Mouse (Mus musculus): Measurements from ENCODE around the gene St6gal1. TPM values are rescaled to one million over a fixed set of nuclear protein-coding genes. Genes with fewer than 3 reads are reported as not detected.

The St6gal1 gene
- polyA plus RNA-seq, 1 experiment from 2014 or later: 7.7 TPM

DNA sequence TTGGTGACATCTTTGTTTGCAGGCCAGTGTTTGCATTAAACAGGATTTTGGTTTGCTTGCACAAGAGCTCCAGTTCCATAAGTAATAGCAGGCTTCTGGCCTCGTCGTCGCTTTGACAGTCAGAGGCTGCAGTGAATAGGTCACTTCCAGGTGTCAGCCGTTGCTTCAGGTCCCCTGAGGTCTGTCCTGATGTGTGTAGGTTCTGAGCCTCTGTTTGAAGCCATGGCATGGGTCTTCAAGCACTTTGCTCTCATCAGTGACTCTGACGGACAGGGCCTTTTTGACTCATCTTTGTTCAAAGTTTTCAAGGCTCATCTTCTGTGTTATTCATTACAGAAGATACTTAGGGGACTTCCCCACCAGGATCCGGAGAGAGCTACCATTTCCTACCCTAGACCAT is 49.5 kb downstream of the St6gal1 start:
- no peak overlapping the region for H3K27ac ChIP-seq (replicated peaks)
- ATAC-seq (ENCODE audit: low FRiP score, low TSS enrichment) (no peak), DNase-seq (ENCODE audit: low spot score) (no peak)
- H3K4me3 ChIP-seq (ENCODE audit: low read depth, low read length): no peak overlapping the region
- H3K9me3 ChIP-seq (ENCODE audit: control insufficient read depth, low read length): no peaks in the 10 kb centered on the region
- no peaks in the 10 kb centered on the region; the same call in 1 of the 2 replicates for H3K4me1 ChIP-seq (replicated peaks; ENCODE audit: control insufficient read depth, insufficient read depth)
- no peaks in the 10 kb centered on the region for H3K27me3 ChIP-seq (ENCODE audit: control insufficient read depth, insufficient read depth, low read length)
- WGBS: 63% methylated on average over 6 of the region's 6 CpGs
- no peak overlapping the region for H3K4me2 ChIP-seq (replicated peaks; ENCODE audit: low read depth)
- no peaks in the 10 kb centered on the region for H3K36me3 ChIP-seq (ENCODE audit: control insufficient read depth, insufficient read depth, low read length)
- TF ChIP-seq EP300 (optimal IDR thresholded peaks at IDR 0.05) (no peak), CTCF (IDR thresholded peaks at IDR 0.05; ENCODE audit: low read depth) (no peak)
- H3K9ac ChIP-seq (ENCODE audit: low read length): no peak overlapping the region

- WGBS: 90% methylated on average over 7 of the region's 7 CpGs
- ATAC-seq (ENCODE audit: low FRiP score, low TSS enrichment) (no peak), DNase-seq (ENCODE audit: low spot score) (no peak)
- TF ChIP-seq CTCF (IDR thresholded peaks at IDR 0.05; ENCODE audit: low read depth): no peak
- no peak for TF ChIP-seq EP300 (optimal IDR thresholded peaks at IDR 0.05)
- Histone ChIP-seq H3K27me3 (ENCODE audit: control insufficient read depth, insufficient read depth, low read length) (no peaks in the 10 kb centered on the region), H3K9ac (ENCODE audit: low read length) (no peak overlapping the region), H3K4me2 (replicated peaks; ENCODE audit: low read depth) (no peak overlapping the region), H3K27ac (replicated peaks) (no peak overlapping the region), H3K4me1 (replicated peaks; ENCODE audit: control insufficient read depth, insufficient read depth) (no peaks in the 10 kb centered on the region; the same call in 1 of the 2 replicates), H3K4me3 (ENCODE audit: low read depth, low read length) (no peak overlapping the region), H3K36me3 (ENCODE audit: control insufficient read depth, insufficient read depth, low read length) (no peaks in the 10 kb centered on the region), H3K9me3 (ENCODE audit: control insufficient read depth, low read length) (no peaks in the 10 kb centered on the region)
These were observed 50.2 kb downstream of the St6gal1 start for GRCm38 (mm10) chr16:23274606-23275310.

DNA sequence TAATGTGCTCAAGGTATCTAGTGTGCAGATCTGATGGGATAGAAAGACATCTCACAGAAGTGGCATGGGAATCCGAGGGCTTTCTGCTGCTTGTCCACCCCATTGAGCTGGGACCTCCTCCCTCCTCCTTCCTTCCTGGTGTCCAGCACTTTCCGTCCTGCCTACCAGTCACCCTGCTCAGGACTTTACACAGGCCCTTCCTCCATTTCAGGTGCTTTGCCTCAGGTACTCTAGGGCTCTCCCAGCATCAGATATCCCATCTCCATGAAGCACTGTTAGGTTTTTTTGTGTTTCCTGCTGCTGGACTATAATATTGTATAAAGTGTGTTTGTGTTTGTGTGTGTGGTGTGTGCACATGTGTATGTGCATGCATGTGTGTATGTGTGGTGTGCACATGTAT is 51.1 kb downstream of the St6gal1 start:
- TF ChIP-seq CTCF (IDR thresholded peaks at IDR 0.05; ENCODE audit: low read depth) (no peak), EP300 (optimal IDR thresholded peaks at IDR 0.05) (no peak)
- Histone ChIP-seq H3K4me1 (replicated peaks; ENCODE audit: control insufficient read depth, insufficient read depth) (no peaks in the 10 kb centered on the region; the same call in 1 of the 2 replicates), H3K9ac (ENCODE audit: low read length) (no peak overlapping the region), H3K27me3 (ENCODE audit: control insufficient read depth, insufficient read depth, low read length) (no peaks in the 10 kb centered on the region), H3K4me3 (ENCODE audit: low read depth, low read length) (no peak overlapping the region), H3K4me2 (replicated peaks; ENCODE audit: low read depth) (no peak overlapping the region), H3K36me3 (ENCODE audit: control insufficient read depth, insufficient read depth, low read length) (no peaks in the 10 kb centered on the region), H3K27ac (replicated peaks) (no peak overlapping the region), H3K9me3 (ENCODE audit: control insufficient read depth, low read length) (no peaks in the 10 kb centered on the region)
- 65% methylated on average over 2 of the region's 2 CpGs for WGBS
- DNase-seq (ENCODE audit: low spot score) (no peak), ATAC-seq (ENCODE audit: low FRiP score, low TSS enrichment) (no peak)

DNA sequence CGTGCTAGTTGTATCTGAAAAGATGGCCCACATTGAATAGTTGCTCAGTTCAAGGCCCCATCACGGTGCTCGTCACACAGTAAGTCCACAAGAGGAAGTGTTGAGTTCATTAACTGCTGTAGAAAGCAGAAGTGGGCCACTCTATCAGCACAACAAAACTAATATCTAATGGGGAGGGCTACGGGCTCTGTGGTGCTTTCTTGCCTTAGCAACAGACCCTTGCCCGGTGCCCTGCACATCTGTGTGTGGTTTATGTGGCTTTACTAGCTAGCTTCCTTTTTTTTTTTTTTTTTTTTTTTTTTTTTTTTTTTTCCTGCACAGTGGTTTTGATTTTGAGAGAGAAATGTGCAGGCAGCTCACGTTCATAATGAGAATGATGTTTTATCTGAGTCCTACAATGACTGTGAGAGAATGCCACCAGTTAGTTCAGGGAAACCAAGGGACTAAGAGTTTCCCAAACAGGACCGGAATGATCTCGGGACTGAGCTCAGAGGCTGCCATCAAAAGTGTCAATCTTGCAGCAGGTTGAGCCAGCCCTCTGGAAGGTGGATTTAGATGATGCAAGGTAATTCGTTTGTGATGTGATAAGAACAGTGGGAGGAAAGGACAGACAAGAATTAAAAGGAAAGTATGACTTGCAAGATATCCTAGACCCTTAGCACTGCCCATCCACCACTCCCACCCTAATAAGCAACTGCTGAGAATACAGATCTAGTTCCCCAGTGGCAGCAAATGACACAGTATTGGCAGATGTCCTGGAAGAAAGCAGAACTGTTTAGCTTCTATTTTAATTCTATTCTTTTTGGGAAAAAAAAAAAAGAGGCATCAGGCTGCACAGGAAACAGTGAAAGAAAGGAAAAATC is 55.6 kb downstream of the St6gal1 start:
- WGBS: 68% methylated on average over 9 of the region's 9 CpGs
- H3K4me2 ChIP-seq (replicated peaks; ENCODE audit: low read depth): no peak overlapping the region
- H3K27ac ChIP-seq (replicated peaks): no peak overlapping the region
- H3K9ac ChIP-seq (ENCODE audit: low read length): no peak overlapping the region
- no peaks in the 10 kb centered on the region for H3K36me3 ChIP-seq (ENCODE audit: control insufficient read depth, insufficient read depth, low read length)
- H3K9me3 ChIP-seq (ENCODE audit: control insufficient read depth, low read length): no peaks in the 10 kb centered on the region
- ATAC-seq (ENCODE audit: low FRiP score, low TSS enrichment) (no peak), DNase-seq (ENCODE audit: low spot score) (no peak)
- H3K27me3 ChIP-seq (ENCODE audit: control insufficient read depth, insufficient read depth, low read length): no peaks in the 10 kb centered on the region
- TF ChIP-seq CTCF (IDR thresholded peaks at IDR 0.05; ENCODE audit: low read depth) (no peak), EP300 (optimal IDR thresholded peaks at IDR 0.05) (no peak)
- H3K4me3 ChIP-seq (ENCODE audit: low read depth, low read length): no peak overlapping the region
- H3K4me1 ChIP-seq (replicated peaks; ENCODE audit: control insufficient read depth, insufficient read depth): no peaks in the 10 kb centered on the region

GRCm38 (mm10) chr16:23280742-23281090 is 56.2 kb downstream of the St6gal1 start:
- H3K9ac ChIP-seq (ENCODE audit: low read length): no peak overlapping the region
- no peak for DNase-seq (ENCODE audit: low spot score)
- no peak for ATAC-seq (ENCODE audit: low FRiP score, low TSS enrichment)
- H3K27me3 ChIP-seq (ENCODE audit: control insufficient read depth, insufficient read depth, low read length): no peaks in the 10 kb centered on the region
- TF ChIP-seq CTCF (IDR thresholded peaks at IDR 0.05; ENCODE audit: low read depth): no peak
- no peaks in the 10 kb centered on the region for H3K36me3 ChIP-seq (ENCODE audit: control insufficient read depth, insufficient read depth, low read length)
- 69% methylated on average over 4 of the region's 4 CpGs for WGBS
- H3K4me3 ChIP-seq (ENCODE audit: low read depth, low read length): no peak overlapping the region
- no peaks in the 10 kb centered on the region for H3K4me1 ChIP-seq (replicated peaks; ENCODE audit: control insufficient read depth, insufficient read depth)
- H3K9me3 ChIP-seq (ENCODE audit: control insufficient read depth, low read length): no peaks in the 10 kb centered on the region
- no peak overlapping the region for H3K27ac ChIP-seq (replicated peaks)
- H3K4me2 ChIP-seq (replicated peaks; ENCODE audit: low read depth): no peak overlapping the region

GRCm38 (mm10) chr16:23282241-23282640 is 57.7 kb downstream of the St6gal1 start:
- 87% methylated on average over 5 of the region's 5 CpGs for WGBS
- no peak for ATAC-seq (ENCODE audit: low FRiP score, low TSS enrichment)
- TF ChIP-seq CTCF (IDR thresholded peaks at IDR 0.05; ENCODE audit: low read depth): no peak
- no peak for TF ChIP-seq EP300 (optimal IDR thresholded peaks at IDR 0.05)

More at GRCm38 (mm10) chr16:23282241-23282640, 57.7 kb downstream of the St6gal1 start:
- H3K4me3 ChIP-seq (ENCODE audit: low read depth, low read length): no peak overlapping the region
- no peaks in the 10 kb centered on the region for H3K4me1 ChIP-seq (replicated peaks; ENCODE audit: control insufficient read depth, insufficient read depth)
- no peaks in the 10 kb centered on the region for H3K36me3 ChIP-seq (ENCODE audit: control insufficient read depth, insufficient read depth, low read length)
- no peak for DNase-seq (ENCODE audit: low spot score)
- no peak overlapping the region for H3K4me2 ChIP-seq (replicated peaks; ENCODE audit: low read depth)
- no peaks in the 10 kb centered on the region for H3K9me3 ChIP-seq (ENCODE audit: control insufficient read depth, low read length)
- no peaks in the 10 kb centered on the region for H3K27me3 ChIP-seq (ENCODE audit: control insufficient read depth, insufficient read depth, low read length)
- H3K27ac ChIP-seq (replicated peaks): no peak overlapping the region
- no peak overlapping the region for H3K9ac ChIP-seq (ENCODE audit: low read length)

Measured in stomach, postnatal 0 days (tissue).